23 mouse cellular contexts compared by ENCODE assay signal in genomic region chr14:36651053-36651735, GRCm38 (mm10).
A peak's percentile ranks its signal among the peaks of the same experiment; 100 is the strongest.
DNase-seq lines count a peak whose midpoint lies in the region; ATAC-seq and TF ChIP-seq lines count a peak whose summit lies in the region.
"Had no signal": no experiment of that assay in that cellular context is flagged by ENCODE, and none has a peak within 500 bp of the region (broad histone marks: within the 10 kb centered on the region; RNA-seq: fewer than 3 reads in every experiment).

No protein-coding gene starts in this region.

- H3K36me3 ChIP-seq in forebrain, embryonic 14.5 days (ENCODE audit: control insufficient read depth, insufficient read depth, low read length) = no peaks in the 10 kb centered on the region
- H3K36me3 ChIP-seq in forebrain, embryonic 16.5 days (ENCODE audit: control insufficient read depth, insufficient read depth) = no peaks in the 10 kb centered on the region
- H3K36me3 ChIP-seq in heart, embryonic 10.5 days = no peaks in the 10 kb centered on the region
- H3K36me3 ChIP-seq in heart, postnatal 0 days (replicated peaks; ENCODE audit: control insufficient read depth, insufficient read depth, low read length) = no peaks in the 10 kb centered on the region
- H3K36me3 ChIP-seq in kidney, adult 2 months (ENCODE audit: control insufficient read depth, insufficient read depth, low read length) = no peaks in the 10 kb centered on the region
- H3K36me3 ChIP-seq: embryonic facial prominence, embryonic 15.5 days; hindbrain, embryonic 15.5 days; intestine, embryonic 15.5 days; midbrain, embryonic 13.5 days had no signal

- no peak overlapping the region for H3K4me3 ChIP-seq in forebrain, embryonic 14.5 days (ENCODE audit: low read depth, low read length)
- no peak overlapping the region for H3K4me3 ChIP-seq in forebrain, embryonic 16.5 days (replicated peaks; ENCODE audit: low read length)
- H3K4me3 ChIP-seq in layer of hippocampus, adult 2 months = no peak overlapping the region
- H3K4me3 ChIP-seq in heart, embryonic 10.5 days = no peak overlapping the region
- H3K4me3 ChIP-seq in heart, postnatal 0 days (ENCODE audit: low read depth, low read length) = no peak overlapping the region
- H3K4me3 ChIP-seq in kidney, adult 2 months (ENCODE audit: insufficient read depth, low read depth, low read length) = no peak overlapping the region
- H3K4me3 ChIP-seq: embryonic facial prominence, embryonic 15.5 days; hindbrain, embryonic 15.5 days; intestine, embryonic 15.5 days; midbrain, embryonic 13.5 days had no signal

- H3K27me3 ChIP-seq in forebrain, embryonic 14.5 days (replicated peaks; ENCODE audit: control insufficient read depth, insufficient read depth, low read length) = no peaks in the 10 kb centered on the region
- H3K27me3 ChIP-seq in forebrain, embryonic 16.5 days (replicated peaks; ENCODE audit: control insufficient read depth, insufficient read depth, low read length) = no peaks in the 10 kb centered on the region
- H3K27me3 ChIP-seq in heart, embryonic 10.5 days (ENCODE audit: insufficient read depth, poor library complexity, severe bottlenecking) = no peaks in the 10 kb centered on the region
- no peaks in the 10 kb centered on the region for H3K27me3 ChIP-seq in heart, postnatal 0 days (ENCODE audit: control insufficient read depth, insufficient read depth, low read length)
- no peaks in the 10 kb centered on the region for H3K27me3 ChIP-seq in kidney, adult 2 months (replicated peaks; ENCODE audit: control insufficient read depth, insufficient read depth, low read length)
- H3K27me3 ChIP-seq: embryonic facial prominence, embryonic 15.5 days; hindbrain, embryonic 15.5 days; intestine, embryonic 15.5 days; Patski had no signal

- no peak for ATAC-seq in forebrain, embryonic 14.5 days
- ATAC-seq in forebrain, embryonic 16.5 days = no peak
- ATAC-seq in heart, postnatal 0 days (ENCODE audit: insufficient read depth, low read depth) = peak; percentile 92
- ATAC-seq: CD4-positive, CD25-positive, alpha-beta regulatory T cell, adult 4 months; intestine, embryonic 15.5 days; midbrain, embryonic 13.5 days; Patski had no signal

- no peaks in the 10 kb centered on the region for H3K9me3 ChIP-seq in forebrain, embryonic 14.5 days (replicated peaks; ENCODE audit: control insufficient read depth, low read length)
- no peaks in the 10 kb centered on the region for H3K9me3 ChIP-seq in forebrain, embryonic 16.5 days (ENCODE audit: control insufficient read depth, low read length)
- no peaks in the 10 kb centered on the region for H3K9me3 ChIP-seq in heart, embryonic 10.5 days
- no peaks in the 10 kb centered on the region for H3K9me3 ChIP-seq in heart, postnatal 0 days (replicated peaks; ENCODE audit: control insufficient read depth, low read length)
- H3K9me3 ChIP-seq: embryonic facial prominence, embryonic 15.5 days; hindbrain, embryonic 15.5 days; intestine, embryonic 15.5 days; midbrain, embryonic 13.5 days had no signal

- 76% methylated on average over 6 of the region's 6 CpGs for WGBS in forebrain, embryonic 14.5 days
- WGBS in forebrain, embryonic 16.5 days = 65% methylated on average over 6 of the region's 6 CpGs
- WGBS in heart, embryonic 10.5 days = 22% methylated on average over 6 of the region's 6 CpGs
- WGBS in heart, postnatal 0 days = 23% methylated on average over 6 of the region's 6 CpGs
- 55% methylated on average over 6 of the region's 6 CpGs for WGBS in kidney, adult 2 months

- H3K27ac ChIP-seq in forebrain, embryonic 14.5 days (ENCODE audit: low read depth, low read length) = no peak overlapping the region
- no peak overlapping the region for H3K27ac ChIP-seq in forebrain, embryonic 16.5 days (ENCODE audit: low read length)
- H3K27ac ChIP-seq in layer of hippocampus, adult 2 months = no peak overlapping the region
- no peak overlapping the region for H3K27ac ChIP-seq in heart, embryonic 10.5 days
- peak overlapping the region; percentile 53 for H3K27ac ChIP-seq in heart, postnatal 0 days (ENCODE audit: low read depth)
- H3K27ac ChIP-seq in kidney, adult 2 months (ENCODE audit: insufficient read depth, low read depth, low read length) = no peak overlapping the region
- H3K27ac ChIP-seq: embryonic facial prominence, embryonic 15.5 days; hindbrain, embryonic 15.5 days; intestine, embryonic 15.5 days; midbrain, embryonic 13.5 days had no signal

- TF ChIP-seq CTCF in layer of hippocampus, adult 2 months (conservative IDR thresholded peaks at IDR 0.05) = no peak
- TF ChIP-seq CTCF in heart, postnatal 0 days (IDR thresholded peaks at IDR 0.05; ENCODE audit: low read depth) = no peak
- no peak for TF ChIP-seq CTCF in kidney, adult 2 months (conservative IDR thresholded peaks at IDR 0.05; ENCODE audit: insufficient read depth, insufficient read length, low read depth, low read length)

- peak; percentile 29 for DNase-seq in forebrain, embryonic 14.5 days (ENCODE audit: low spot score)
- peak; percentile 5 for DNase-seq in layer of hippocampus, adult 9-11 months
- DNase-seq in layer of hippocampus, adult 2 months (ENCODE audit: low spot score in 2 of 2) = no peak
- peak; percentile 88 for DNase-seq in heart, embryonic 10.5 days (ENCODE audit: low spot score)
- peak; percentile 78 for DNase-seq in heart, postnatal 0 days (ENCODE audit: low spot score)
- DNase-seq in cerebellum, postnatal 36 days = no peak
- DNase-seq in kidney, adult 2 months = no peak
- DNase-seq: adrenal gland, adult 8-10 months; cerebellum, adult 11-12 months; cerebellum, postnatal 25 days; kidney, postnatal 36 days; left cerebral cortex, postnatal 4 days; liver; lung, adult 18-20 months; lung, postnatal 14 days; thymus, adult 2 months had no signal

- 0 out of 2 replicates have a peak, but pooled peaks cover 5% of the 10 kb centered on the region for H3K4me1 ChIP-seq in forebrain, embryonic 14.5 days (ENCODE audit: control insufficient read depth, insufficient read depth, low read length)
- H3K4me1 ChIP-seq in forebrain, embryonic 16.5 days (replicated peaks; ENCODE audit: control insufficient read depth, insufficient read depth, low read length) = peaks cover 4% of the 10 kb centered on the region; the same call in 1 of the 2 replicates
- peaks cover 24% of the 10 kb centered on the region; the same call in 1 of the 2 replicates for H3K4me1 ChIP-seq in heart, embryonic 10.5 days
- H3K4me1 ChIP-seq in heart, postnatal 0 days (ENCODE audit: control insufficient read depth, insufficient read depth) = peaks cover 28% of the 10 kb centered on the region
- H3K4me1 ChIP-seq in kidney, adult 2 months (ENCODE audit: control insufficient read depth, insufficient read depth, low read length) = no peaks in the 10 kb centered on the region
- H3K4me1 ChIP-seq: intestine, embryonic 15.5 days had no signal

- peak; percentile 73; the same call in 1 of the 2 replicates for TF ChIP-seq EP300 in heart, postnatal 0 days (IDR thresholded peaks at IDR 0.05; ENCODE audit: low read depth)

- no peak for TF ChIP-seq POLR2A in kidney, adult 2 months (IDR thresholded peaks at IDR 0.05; ENCODE audit: low read depth, low read length)

- no peak overlapping the region for H3K4me2 ChIP-seq in forebrain, embryonic 14.5 days (ENCODE audit: low read length)
- H3K4me2 ChIP-seq in forebrain, embryonic 16.5 days (ENCODE audit: low read length) = no peak overlapping the region
- H3K4me2 ChIP-seq in heart, postnatal 0 days (ENCODE audit: low read depth, low read length) = no peak overlapping the region
- H3K4me2 ChIP-seq: embryonic facial prominence, embryonic 15.5 days; hindbrain, embryonic 15.5 days; intestine, embryonic 15.5 days; midbrain, embryonic 13.5 days had no signal

- H3K9ac ChIP-seq in forebrain, embryonic 14.5 days (ENCODE audit: low read length) = no peak overlapping the region
- no peak overlapping the region for H3K9ac ChIP-seq in forebrain, embryonic 16.5 days (replicated peaks; ENCODE audit: low read depth, low read length)
- H3K9ac ChIP-seq in heart, postnatal 0 days (replicated peaks; ENCODE audit: low read depth, low read length) = no peak overlapping the region
- H3K9ac ChIP-seq: embryonic facial prominence, embryonic 15.5 days; hindbrain, embryonic 15.5 days; intestine, embryonic 15.5 days; midbrain, embryonic 13.5 days had no signal

Comparison
In these comparisons a context has a peak if more than half of its experiments do, and no peak if none do; other contexts are left out.
1. DNase-seq: peak in forebrain, embryonic 14.5 days (single experiment), layer of hippocampus, adult 9-11 months (single experiment), heart, embryonic 10.5 days (single experiment) and heart, postnatal 0 days (single experiment); none in layer of hippocampus, adult 2 months (0 of 2), cerebellum, postnatal 36 days (0 of 2) and kidney, adult 2 months (single experiment).